Mouse (Mus musculus): Measurements from ENCODE around the gene H2-K1. TPM values are rescaled to one million over a fixed set of nuclear protein-coding genes. Genes with fewer than 3 reads are reported as not detected.
"Not testable (repeated sequence)": the region's sequence is repeated elsewhere in the genome, so short reads cannot be mapped to it uniquely, and the experiment has no call there.

The H2-K1 gene
- total RNA-seq, 2 experiments from 2014 or later: 33.9 to 35.4 TPM

DNA sequence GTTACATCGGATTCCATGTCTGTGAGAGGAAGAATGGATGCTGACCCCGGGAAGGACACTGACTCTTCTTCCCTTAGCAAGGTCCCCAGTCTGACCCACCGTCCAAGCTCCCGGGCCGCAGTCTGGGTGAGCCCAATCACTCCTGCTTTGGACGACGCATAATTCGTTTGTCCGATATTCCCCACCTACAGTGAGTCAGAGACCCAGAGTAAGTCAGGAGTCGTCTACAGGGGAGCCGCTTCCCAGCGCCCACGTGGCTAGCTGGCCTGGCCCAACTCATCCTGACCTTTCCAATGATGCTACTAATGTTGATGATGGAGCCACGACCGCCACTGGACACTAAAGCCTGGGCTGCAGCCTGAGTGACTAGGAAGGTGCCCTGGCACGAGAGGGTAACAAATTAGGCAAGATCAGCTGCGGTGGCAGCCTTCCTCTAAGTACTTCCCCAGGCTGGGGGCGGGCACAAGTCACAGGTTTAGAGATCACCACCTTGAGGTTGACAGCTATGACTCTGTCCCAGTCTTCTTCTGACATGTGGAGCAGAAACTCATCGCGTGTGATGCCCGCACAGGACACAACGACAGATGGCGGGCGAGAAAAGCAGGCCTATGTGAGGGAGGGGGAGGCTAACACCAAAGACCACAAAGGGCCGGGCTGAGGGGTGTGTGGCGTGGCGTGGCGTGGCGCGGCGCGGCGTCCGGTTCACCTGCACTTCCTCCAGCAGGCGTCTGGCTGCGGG lies 26.9 kb upstream of the H2-K1 start:
- DNase-seq: no peak

DNA sequence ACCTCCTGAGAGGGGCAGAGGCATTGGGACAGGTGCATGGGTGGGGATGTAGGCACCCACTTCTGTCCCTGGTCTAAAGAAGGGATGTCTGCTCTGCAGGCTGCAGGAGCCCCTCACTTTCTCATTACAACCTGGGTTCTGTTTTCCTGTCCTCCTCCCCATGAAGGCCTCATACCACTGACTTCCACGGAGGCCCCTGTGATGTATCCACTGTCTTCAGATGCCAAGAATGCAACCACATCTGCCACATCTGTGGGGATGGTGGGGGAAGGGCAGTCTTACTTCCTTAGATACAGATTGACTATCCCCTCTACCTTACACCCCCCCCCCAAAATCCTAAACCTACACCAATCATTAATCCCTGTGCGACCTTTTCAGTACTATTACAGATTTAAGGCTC lies 26.1 kb upstream of the H2-K1 start:
- no peak for DNase-seq

DNA sequence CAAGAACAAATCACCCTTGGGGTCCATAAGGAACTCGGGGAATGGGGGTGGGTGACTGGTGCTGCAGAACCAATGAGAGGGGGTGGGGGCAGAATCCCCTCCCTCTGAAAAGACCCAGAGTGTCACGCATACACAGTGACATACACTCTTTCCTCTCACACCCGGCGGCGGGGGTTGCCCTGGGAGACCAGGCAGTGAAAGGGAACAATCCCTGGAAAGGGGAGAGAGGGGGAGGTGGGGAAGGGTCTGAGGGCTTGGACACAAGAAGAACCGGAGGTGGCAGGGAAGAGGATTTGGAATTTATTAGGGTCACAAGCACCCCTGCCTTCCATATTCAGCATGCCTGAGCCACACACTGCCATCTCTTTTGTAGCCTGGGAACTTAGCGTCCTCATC lies 25.6 kb upstream of the H2-K1 start:
- DNase-seq: no peak

DNA sequence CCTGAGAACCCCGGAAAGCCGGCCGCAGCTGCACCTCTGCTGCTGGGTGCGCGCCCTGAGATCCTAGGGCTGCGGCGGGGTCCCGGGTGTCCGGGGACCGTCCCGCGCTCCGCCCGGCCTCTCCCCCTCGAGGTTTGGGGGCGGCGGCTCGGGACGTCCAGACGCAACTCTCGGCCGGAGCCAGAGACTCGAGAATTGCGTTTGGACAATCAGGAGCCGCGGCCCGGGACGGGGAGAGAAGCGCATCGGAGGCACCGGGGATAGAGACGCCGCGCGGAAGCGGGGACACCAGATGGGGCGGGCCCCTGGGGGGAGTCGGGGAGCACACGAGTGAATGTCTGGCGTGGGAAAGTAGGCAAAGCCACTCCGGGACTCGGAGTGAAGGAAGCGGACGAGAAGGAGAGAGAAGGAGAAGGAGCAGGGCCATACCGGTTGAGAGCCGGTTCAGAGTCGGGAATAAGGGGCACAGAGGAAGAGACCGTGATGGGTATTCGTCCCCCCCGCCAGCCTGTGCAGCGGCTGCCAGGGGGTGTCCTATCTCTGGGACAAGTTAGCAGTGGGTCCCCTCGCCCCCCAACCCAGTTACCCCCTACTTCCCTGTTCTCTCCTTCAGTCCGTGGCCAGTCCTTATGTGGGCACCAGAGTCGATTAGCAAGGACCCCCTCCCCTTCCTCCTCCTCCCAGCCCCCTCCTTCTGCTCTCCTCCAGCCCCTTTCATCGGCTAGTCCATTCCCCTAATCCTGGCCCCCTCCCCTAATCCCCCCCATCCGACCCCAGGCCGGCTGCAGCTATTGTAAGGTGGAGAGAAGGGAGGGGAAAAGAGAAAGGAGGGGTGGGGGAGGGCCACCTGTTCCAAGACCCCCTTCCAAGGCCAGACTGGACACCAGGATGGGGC lies 25.0 kb upstream of the H2-K1 start:
- DNase-seq: peak; percentile 71

DNA sequence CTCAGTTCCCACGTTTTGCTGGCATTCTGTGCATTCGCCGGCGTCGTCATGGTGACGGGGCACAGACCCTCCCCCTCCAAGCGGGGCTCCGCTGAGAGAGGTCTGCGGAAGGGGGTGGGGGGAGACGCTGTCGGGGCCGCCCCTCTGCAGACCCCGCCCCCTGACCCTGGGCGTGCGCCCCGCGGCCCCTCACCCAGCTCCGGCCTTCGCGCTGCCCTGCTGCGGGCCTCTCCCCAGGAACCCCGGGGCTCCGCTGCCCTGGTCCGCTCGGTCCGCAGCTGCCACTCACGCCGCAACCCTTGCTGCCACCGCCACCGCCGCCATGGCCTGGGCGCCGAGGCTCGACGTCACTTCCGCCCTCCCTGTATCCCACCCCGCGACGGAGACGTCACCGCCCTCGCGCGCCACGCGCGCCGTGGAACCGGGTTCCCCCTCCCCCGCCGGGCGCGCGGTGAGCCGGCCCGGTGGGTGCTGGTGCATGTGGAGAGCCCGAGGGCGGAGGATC lies 24.2 kb upstream of the H2-K1 start, which contains the start of gene Ring1:
Ring1 (minus strand) TSS at position 364 of the 505 bp plus-strand sequence.
- peak; percentile 87 for DNase-seq

DNA sequence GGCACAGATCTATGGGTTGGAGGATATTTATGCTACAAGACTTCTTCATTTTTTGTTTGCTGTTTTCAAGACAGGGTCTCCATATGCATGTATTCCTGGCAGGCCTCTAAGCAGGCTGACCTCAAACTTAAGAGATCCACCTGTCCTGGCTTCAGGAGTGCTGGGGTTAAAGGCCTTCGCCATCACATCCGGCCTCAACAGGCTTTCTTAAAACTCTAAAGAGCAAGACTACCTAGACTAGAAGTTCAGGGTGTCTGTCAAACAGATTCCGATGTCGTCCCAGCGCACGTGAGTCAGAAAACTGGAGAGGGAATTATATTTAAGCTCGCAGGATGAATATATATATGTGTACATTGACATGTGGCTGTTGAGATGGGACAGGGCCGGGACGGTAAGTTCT lies 23.5 kb upstream of the H2-K1 start:
- no peak for DNase-seq

DNA sequence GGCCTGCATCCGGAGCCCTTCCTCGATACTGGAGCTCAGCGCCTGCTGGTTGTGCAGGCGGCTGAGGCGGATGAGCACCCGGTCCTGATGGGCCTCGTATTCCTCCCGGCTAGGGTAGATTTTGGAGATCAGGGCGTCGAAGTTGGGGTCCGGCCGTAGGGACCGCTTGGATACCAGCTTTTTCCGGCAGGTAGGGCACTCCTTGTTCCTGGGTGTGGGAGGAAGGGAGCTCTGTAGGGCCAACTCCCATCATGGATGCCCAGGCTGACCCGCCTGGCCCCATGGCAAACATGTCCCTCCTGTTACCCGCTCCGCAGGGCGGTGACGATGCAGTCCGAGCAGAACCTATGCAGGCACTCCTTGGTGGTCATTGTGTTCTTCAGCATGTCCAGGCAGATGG lies 22.8 kb upstream of the H2-K1 start:
- no peak for DNase-seq

DNA sequence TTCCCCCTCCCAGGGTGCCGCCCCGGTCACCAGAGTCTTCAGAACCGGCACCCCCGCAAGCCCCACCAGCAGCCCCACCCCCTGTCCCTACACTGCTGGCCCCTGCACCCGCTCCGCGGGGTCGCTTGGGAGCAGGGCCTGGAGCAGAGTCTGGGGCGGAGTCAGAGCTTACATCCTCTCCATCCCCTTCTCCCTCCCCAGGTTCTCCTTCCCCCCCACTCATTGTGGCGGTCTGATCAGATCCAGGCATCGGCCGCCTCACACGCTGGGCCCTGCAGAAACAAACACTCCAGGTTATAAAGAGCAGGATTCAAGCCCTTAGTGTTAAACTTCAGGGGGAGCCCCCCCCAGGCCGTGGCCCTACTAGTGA lies 22.3 kb upstream of the H2-K1 start:
- no peak for DNase-seq

DNA sequence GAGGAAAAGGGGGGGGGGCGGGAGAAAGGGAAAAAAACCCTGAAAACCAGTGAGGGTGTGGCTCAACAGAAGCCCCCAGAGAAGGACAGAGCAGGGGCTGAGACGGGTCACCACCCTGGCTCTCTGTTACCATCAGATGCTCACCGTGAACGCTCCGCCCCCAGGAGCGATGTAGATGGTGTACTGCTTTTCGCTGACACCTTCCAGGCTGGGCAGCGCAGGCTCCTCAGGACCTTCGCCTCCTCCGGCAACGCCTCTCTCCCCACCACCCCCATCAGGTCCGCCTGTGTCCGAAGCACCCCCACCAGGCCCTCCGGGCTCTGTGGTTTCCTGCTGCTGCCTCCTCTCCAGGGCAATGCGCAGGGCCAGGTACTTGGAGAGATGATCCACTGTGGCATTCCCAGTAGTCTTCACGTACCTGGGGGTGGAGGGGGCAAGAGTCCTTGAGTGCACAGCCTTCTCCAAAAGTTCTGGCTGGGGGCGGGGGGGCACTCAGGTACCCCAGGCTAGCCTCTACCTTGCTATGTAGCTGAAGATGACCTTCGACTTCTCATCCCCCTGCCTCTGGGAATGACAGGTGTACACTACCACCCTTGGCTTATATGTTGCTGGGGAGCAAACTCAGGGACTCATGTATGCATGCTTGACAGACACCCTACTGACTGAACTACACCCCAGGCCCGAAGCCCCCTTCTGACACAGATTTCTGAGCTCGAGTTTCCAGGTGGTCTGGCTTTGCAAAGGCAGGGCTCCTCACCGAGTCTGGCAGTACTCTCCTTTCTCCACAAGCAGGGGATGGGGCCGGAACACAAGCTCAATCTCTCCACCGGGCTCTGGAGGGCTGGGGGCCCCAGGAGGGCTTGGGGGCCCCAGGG lies 21.6 kb upstream of the H2-K1 start:
- no peak for DNase-seq

DNA sequence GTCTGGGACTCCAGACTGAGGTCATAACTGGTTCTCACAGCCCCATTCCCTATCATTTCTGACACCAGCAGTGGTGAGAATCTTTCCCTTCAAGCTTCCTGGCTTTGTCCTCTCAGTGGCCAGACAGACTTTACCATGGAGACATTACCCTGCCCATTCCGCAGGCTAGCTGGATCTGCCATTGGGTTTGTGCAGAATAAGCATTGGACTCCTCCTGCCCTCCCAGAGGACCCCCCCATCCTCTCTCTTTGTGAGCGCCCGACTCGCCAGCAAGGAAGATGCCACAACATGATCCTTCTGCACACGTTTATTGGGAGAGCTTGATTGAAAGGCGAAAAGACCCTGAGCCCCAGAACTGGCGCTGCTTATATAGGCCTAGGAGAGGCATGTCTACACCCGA lies 13.3 kb upstream of the H2-K1 start:
- no peak for DNase-seq

DNA sequence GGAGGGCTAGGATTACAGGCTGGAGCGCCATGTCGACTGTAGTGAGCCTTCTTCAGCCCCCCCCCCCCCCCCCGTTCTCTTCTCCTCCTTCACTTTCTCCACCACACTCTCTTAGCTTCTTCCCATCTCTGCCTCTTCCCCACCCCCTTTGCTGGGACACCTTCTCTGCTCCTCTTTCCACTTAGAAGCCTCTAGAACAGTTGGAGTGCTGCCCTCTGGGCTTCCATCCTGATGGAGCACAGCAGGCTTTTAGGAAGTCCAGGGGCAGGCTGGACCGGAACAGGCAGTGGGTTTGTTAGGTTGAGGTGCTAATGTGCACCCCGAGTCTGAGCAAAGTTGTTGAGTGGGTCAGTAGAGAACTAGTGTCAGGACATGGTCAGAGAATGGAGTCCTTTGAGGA lies 10.0 kb upstream of the H2-K1 start:
- no peak for DNase-seq

DNA sequence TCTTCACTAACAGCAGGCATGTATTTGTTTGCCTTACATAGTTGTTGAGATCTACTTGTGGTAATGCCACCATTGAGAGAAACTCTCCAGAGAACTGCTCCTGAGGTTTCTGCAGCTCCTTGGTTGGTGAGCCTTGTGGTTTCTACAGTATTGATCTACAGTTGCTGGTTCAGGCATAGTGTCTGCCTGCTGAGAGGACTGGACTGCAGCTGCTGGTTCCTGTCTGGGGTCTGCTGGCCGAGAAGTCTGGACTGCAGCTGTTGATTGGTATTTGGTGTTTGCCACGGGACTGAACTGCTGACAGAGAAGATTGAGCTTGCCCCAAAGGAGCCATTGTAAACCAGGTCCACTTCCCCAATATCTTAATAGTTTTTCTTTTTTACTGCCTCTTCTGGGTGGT lies 6.4 kb upstream of the H2-K1 start:
- no peak for DNase-seq

DNA sequence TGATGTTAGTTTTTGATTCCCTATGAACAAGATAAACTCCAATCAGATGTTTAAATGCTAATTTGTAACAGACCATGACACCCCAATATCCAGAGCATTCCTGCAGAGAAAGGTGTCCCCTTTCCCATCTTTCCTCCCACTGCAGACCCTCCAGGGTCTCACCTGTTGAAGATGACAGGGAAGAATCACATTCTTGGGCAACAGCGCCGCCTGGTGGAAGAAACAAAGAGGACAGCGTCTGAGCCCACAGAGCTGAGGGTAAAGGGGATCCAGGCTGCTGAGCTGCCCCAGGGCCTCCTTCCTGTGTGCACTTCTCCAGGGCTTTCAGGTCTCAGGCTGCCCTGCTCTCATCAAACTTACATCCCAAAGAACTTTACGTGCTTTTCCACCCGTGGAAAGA lies 3.3 kb upstream of the H2-K1 start:
- peak; percentile 47 for DNase-seq

DNA sequence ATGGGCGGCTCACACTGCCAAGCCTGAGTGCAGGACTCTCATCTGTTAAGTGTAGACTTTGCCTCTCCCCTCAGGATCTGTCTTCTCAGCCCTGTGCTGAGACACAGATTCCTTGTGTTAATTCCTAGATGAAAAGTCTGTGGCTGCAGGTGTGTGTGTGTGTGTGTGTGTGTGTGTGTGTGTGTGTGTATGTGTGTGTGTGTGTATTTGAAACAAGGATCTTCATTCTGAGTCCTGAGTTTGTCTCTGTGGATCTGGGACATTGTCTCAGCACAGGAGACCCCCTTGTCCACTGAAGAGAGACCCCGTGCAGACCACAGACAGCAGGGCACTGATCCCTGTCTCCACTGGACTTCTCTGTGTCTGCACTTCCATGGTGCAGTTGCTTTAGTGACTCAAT lies 649 bp upstream of the H2-K1 start:
- not testable (repeated sequence) for DNase-seq

DNA sequence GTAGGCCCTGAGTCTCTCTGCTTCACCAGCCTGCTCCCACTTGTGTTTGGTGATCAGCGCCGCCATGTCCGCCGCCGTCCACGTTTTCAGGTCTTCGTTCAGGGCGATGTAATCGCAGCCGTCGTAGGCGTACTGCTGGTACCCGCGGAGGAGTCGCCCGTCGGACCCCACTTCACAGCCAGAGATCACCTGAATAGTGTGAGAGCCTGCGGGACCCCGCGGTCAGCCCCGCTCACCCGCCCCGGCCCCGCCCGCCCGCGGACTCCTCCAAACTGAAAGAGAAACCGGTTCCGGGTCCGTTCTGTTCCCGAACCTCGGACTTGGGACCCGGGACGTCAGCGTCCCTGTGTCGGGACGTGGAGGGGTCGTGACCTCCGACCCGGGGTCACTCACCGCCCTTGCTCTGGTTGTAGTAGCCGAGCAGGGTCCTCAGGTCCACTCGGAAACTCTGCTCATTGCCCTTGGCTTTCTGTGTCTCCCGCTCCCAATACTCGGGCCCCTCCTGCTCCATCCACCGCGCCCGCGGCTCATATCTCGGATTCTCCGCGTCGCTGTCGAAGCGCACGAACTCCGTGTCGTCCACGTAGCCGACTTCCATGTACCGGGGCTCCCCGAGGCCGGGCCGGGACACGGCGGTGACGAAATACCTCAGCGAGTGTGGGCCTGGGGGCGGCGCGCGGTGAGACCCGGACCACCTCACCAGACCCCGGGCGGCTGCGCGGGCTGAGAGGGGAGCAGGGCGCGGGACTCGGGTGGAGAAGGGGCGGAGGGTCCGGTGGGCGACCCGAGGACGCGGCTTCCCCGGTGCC lies 602 bp downstream of the H2-K1 start:
- DNase-seq: peak; percentile 30

DNA sequence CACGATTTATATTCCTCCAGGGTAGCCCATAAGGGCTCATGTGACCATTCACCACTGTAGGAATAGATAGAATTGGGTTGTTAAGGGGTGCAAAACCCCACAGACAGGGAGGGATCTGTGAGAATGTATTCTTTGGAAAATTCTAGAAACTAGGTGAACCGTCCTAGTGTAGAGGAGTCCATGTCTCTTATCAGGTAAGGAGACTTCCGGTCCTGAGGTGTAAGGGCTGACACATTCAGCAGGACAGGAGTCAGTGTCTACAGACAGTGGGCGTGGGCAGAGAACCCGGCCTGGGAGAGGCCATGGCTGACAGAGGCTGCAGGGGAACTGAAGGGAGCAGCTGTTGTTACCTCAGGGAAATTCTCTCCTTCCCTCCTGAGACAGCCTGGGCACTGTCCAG lies 1.4 kb downstream of the H2-K1 start:
- not testable (repeated sequence) for DNase-seq

DNA sequence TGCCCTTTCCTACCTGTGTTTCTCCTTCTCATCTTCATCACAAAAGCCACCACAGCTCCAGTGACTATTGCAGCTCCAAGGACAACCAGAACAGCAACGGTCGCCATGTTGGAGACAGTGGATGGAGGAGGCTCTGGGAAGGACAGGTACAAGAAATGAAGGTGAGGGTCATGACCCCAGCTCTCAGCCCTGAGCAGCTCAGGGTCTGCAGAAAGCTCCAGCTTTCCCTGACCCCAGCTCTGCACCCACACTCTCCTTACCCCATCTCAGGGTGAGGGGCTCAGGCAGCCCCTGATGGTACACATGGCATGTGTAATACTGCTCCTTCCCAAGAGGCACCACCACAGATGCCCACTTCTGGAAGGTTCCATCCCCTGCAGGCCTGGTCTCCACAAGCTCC lies 3.1 kb downstream of the H2-K1 start:
- DNase-seq: not testable (repeated sequence)

DNA sequence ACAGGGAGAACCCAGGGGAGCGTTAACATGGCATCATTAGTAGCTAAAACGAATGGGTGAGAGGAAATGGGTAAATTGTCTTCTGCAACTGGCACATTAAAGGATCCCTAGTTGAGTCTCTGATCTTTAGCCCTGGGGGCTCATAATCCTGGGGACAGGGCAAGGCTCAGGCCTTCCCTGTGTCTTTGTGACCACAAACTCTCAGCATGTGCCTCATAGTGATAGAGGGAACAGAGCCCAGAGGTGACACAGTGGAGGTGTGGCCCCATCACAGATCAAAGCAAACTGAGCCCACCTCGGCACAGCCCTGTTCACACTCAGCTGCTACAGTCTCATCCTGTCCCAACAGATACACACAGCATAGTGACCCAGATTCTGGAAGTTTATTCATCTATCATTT lies 4.5 kb downstream of the H2-K1 start:
- DNase-seq: no peak

DNA sequence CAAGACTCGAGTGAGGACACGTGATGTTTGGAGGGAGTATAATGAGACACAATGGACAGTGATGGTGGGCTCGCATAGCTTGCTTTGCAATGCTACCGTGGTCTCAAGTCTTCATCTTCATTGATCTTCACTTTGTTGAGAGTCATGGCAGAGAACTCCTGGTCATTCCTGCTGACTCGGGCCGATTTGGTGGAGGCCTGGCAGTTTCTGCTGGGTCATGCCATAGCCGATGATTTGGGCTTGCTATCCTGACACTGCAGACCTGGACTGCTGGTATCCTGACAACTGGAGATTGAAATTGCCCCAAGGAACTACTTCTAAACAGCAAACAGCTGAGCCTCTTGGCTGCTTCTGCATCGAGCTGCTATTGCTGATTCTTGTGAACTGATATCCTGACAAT lies 5.2 kb downstream of the H2-K1 start:
- no peak for DNase-seq

DNA sequence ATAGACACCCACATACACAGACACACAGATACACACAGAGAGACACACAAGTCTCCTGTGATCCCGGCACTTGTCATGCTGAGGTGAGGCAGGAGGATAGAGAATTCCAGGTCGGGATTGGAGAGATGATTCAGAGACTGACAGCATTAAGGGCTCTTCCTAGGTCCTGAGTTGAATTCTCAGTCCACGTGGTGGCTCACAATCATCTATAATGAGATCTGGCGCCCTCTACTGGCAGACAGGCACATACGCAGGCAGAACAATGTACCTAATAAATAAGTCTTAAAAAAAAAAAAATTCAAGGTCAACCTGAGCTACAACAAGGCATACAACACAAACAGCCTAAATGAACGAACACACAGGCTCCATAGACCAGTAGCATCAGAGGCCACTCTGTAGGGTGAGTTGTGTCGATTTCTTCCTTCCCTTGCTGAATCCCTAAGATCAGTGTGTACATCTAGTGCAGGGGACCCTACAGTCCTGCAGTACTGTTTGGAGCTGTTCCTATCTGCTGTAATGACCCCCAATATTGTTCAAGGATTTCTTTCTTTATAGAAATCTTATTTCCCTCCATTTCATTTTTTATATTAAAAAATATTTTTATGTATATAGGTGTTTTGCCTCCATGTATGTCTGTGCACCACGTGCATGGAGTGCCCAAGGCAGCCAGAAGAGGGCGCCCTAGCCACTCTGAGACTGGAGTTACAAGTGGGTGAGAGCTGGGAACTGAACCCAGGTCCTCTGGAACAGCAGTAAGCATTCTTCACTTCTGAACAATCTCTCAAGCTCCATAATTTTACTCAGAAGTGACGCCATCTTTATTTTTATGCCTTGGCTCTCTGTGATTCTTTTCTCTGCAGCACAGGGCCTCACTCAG lies 8.1 kb downstream of the H2-K1 start:
- peak; percentile 66 for DNase-seq

DNA sequence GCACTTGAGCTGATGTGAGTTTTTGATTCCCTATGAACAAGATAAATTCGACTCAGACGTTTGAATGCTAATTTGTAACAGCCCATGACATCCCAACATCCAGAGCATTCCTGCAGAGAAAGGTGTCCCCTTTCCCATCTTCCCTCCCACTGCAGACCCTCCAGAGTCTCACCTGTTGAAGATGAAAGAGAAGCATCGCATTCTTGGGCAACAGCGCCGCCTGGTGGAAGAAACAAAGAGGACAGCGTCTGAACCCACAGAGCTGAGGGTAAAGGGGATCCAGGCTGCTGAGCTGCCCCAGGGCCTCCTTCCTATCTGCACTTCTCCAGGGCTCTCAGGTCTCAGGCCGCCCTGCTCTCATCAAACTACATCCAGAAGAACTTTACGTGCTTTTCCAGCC lies 18.0 kb downstream of the H2-K1 start:
- peak; percentile 66 for DNase-seq
